Mouse (Mus musculus) midbrain, postnatal 0 days (tissue): ENCODE data around the gene Chrm5. TPM values are rescaled to one million over a fixed set of nuclear protein-coding genes. Genes with fewer than 3 reads are reported as not detected.
A peak's percentile ranks its signal among the peaks of the same experiment; 100 is the strongest.

ENCODE experiments used
- ATAC-seq: fragments of 200-750 bp; cut with Nextera tagmentation; 2 replicates; pipeline ENCODE4 v1.8.0; 2017; ENCODE audit warnings: moderate number of reproducible peaks, mild to moderate bottlenecking, moderate TSS enrichment, moderate library complexity; ENCODE audit not compliant: low FRiP score
- DNase-seq: peaks from one replicate; pipeline ENCODE4 v3.0.0-alpha.2; 2015; ENCODE audit warnings: low spot score
- H3K27ac ChIP-seq: fragments of 300-500 bp; sonication (generic); 2 replicates; pipeline ENCODE4 v1.5.1; 2014; ENCODE audit warnings: low read depth, mild to moderate bottlenecking, low read length, mixed read lengths
- H3K27me3 ChIP-seq: fragments of 300-500 bp; sonication (generic); 2 replicates; pipeline ENCODE4 v1.6.1; 2014; ENCODE audit warnings: low read length, control low read depth, mixed read lengths; ENCODE audit not compliant: insufficient read depth
- H3K36me3 ChIP-seq: fragments of 300-500 bp; sonication (generic); 2 replicates; pipeline ENCODE4 v1.6.1; 2014; ENCODE audit warnings: low read length, control low read depth, mixed read lengths; ENCODE audit not compliant: insufficient read depth
- H3K4me1 ChIP-seq: fragments of 300-500 bp; sonication (generic); 2 replicates; pipeline ENCODE4 v1.6.1; 2014; ENCODE audit warnings: mild to moderate bottlenecking, control low read depth, antibody characterized with exemption, low read length, mixed read lengths; ENCODE audit not compliant: insufficient read depth
- H3K4me2 ChIP-seq: fragments of 300-500 bp; sonication (generic); 2 replicates; pipeline ENCODE4 v1.6.1; 2014; ENCODE audit warnings: low read depth, mild to moderate bottlenecking, low read length, mixed read lengths; ENCODE audit not compliant: poor library complexity, severe bottlenecking
- H3K4me3 ChIP-seq: fragments of 300-500 bp; sonication (generic); 2 replicates; pipeline ENCODE4 v1.5.1; 2014; ENCODE audit warnings: low read depth, mild to moderate bottlenecking, low read length, moderate library complexity
- H3K9ac ChIP-seq: fragments of 300-500 bp; sonication (generic); replicated peaks from 2 replicates; pipeline ENCODE4 v1.6.1; 2014; ENCODE audit warnings: mild to moderate bottlenecking, low read length, moderate library complexity, mixed read lengths; ENCODE audit not compliant: poor library complexity, severe bottlenecking
- H3K9me3 ChIP-seq: fragments of 300-500 bp; sonication (generic); 2 replicates; pipeline ENCODE4 v1.6.1; 2016; ENCODE audit warnings: low read length, control low read depth
- CTCF ChIP-seq: IDR thresholded peaks from 2 replicates; pipeline ENCODE4 v1.5.1; 2016; ENCODE audit warnings: antibody characterized with exemption, mild to moderate bottlenecking
- WGBS: fragments of 180-500 bp; shearing (Covaris S2); extraction: QIAGEN DNeasy Blood & Tissue Kit; methylation state at CpG from one replicate; pipeline ENCODE4 v1.1.7; 2014; 5-methylcytosine and 5-hydroxymethylcytosine counted together
- polyA plus RNA-seq: library from polyadenylated mRNA; unstranded; fragments of >200 nt; fragmentation: Nextera tagmentation; extraction: Ambion mirVana; gene quantifications from 2 replicates; pipeline ENCODE4 v1.2.1, GENCODE M21; 2015
- total RNA-seq: library from RNA; depleted of rRNA; stranded (reverse); fragments of >200 nt; gene quantifications from 2 replicates; pipeline ENCODE4 v1.2.3, GENCODE M21; 2014; rRNA removed

The Chrm5 gene
- total RNA-seq (7.6 and 7.7 TPM in 2 replicates), polyA plus RNA-seq (2.7 and 3.1 TPM in 2 replicates)

DNA sequence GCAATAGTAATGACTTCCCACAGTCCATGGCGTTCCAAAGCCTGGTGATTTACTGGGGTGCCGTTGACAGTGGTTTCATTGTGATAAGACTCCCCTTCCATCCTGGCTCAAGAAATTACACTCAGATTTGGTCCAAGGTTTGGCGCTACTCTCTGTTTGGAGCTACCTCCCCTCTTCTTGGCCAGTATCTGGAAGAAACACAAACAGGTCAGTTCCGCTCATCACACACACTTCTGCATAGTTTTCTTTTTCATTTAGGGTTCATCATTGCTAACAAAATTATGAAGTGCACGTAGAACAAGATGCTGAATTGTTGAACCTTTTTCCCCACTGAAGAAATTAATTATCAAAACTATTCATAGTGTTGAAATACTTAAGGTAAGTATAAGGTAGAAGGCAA, at the start of gene Chrm5:
Chrm5 (minus strand) TSS at position 101 of the 400 bp plus-strand sequence.
- Histone ChIP-seq H3K27me3 (no peaks in the 10 kb centered on the region), H3K9me3 (no peaks in the 10 kb centered on the region), H3K9ac (no peak within 1 kb of the TSS), H3K4me2 (no peak within 1 kb of the TSS), H3K4me1 (no peaks in the 10 kb centered on the region), H3K36me3 (no peaks in the 10 kb centered on the region), H3K27ac (no peak within 1 kb of the TSS), H3K4me3 (no peak within 1 kb of the TSS)
- DNase-seq (no peak), ATAC-seq (no peak)
- 96% methylated on average over 5 of the region's 5 CpGs for WGBS
- TF ChIP-seq CTCF, result no peak

DNA sequence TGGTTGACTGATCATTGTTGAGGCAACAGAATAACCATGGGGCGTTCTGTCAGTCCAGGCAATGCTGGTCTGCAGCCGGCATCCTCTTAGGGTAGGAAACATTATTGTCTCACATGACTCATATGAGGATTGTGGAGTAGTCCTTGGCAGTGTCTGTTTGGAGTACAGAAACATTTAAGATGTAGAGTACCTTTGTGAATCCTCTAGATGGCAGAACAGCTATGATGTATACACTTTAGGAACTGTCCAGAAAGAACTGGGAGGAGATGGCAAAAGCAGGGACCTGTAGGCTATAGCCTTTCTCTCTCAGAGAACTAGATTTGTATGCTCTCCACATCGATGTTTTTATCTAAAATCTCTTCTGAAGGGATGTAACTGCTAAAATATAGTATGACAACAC, 46.4 kb upstream of the Chrm5 start:
- peak; percentile 33 for DNase-seq
- 89% methylated on average over 3 of the region's 3 CpGs for WGBS
- H3K9ac ChIP-seq, result no peak overlapping the region
- no peak overlapping the region for H3K27ac ChIP-seq
- no peaks in the 10 kb centered on the region for H3K4me1 ChIP-seq
- no peak for ATAC-seq
- no peaks in the 10 kb centered on the region for H3K36me3 ChIP-seq
- TF ChIP-seq CTCF, result peak; percentile 63
- H3K27me3 ChIP-seq, result no peaks in the 10 kb centered on the region
- H3K4me3 ChIP-seq, result no peak overlapping the region
- no peak overlapping the region for H3K4me2 ChIP-seq
- no peaks in the 10 kb centered on the region for H3K9me3 ChIP-seq

DNA sequence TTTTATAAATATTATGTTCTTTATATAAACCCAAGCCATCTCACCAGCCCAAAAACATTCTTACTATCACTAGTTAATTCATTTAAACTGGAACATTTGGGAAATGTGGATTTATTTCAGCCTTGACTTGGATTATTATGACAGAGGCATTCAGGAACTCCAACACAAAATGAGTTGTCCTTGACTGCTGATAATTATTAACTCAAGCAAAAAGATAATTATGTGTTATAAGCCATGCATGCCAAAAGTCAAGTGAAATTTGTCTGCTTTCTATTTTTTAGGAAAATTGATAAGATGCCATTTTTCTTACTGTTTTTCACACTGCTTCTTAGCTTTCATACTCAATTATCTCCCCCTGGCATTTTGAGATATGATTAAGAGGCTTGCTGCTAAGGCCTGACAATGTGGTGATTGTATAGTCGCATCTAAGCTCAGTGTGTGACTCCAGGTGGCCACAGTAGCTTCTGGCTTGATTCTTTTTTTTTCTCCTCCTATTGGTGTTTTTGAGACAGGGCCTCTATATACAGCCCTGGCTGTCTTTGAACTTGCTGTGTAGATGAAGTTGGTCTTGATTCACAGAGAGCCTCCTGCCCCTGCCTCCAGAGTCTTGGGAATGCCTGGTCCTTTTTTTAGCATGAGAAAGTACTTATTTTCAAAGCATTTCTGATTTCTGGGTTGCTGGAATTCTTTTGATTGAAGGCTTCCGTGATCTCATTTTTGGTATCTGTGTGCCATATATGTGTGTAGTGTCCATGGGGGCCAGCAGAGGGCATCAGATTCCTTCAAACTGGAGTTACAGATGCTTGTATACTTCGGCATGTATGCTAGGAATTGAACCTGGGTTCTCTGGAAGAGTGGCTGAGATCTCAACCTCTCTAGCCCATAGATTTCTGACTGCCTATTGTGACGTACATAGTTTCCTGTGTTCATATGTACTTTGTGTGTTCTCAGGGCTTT, 40.2 kb upstream of the Chrm5 start:
- Histone ChIP-seq H3K27me3 (no peaks in the 10 kb centered on the region), H3K27ac (no peak overlapping the region), H3K9ac (no peak overlapping the region), H3K9me3 (no peaks in the 10 kb centered on the region), H3K4me1 (no peaks in the 10 kb centered on the region), H3K4me2 (no peak overlapping the region), H3K36me3 (no peaks in the 10 kb centered on the region), H3K4me3 (no peak overlapping the region)
- ATAC-seq (no peak), DNase-seq (no peak)
- WGBS, result 88% methylated on average over 4 of the region's 4 CpGs
- TF ChIP-seq CTCF, result peak; percentile 31; the same call in 1 of the 2 replicates

DNA sequence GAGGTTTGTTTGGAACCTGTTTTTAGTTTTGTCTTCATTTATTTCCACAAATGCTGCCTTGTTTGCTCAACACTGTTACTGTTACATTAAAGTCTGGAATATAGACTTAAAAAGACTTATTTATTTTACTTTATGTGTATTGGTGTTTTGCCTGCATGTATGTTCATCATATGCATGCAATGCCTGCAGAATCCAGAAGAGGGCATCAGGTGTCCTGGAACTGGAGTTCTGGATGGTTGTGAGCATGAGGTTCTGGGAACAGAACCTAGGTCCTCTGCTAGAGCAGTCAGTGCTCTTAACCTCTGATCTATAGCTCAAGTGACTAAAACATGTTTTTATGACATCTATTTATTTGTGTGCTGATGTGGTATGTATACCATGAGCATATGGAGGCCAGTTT, 38.0 kb upstream of the Chrm5 start:
- Histone ChIP-seq H3K4me3 (no peak overlapping the region), H3K9me3 (no peaks in the 10 kb centered on the region), H3K4me2 (no peak overlapping the region), H3K27ac (no peak overlapping the region), H3K4me1 (no peaks in the 10 kb centered on the region), H3K9ac (no peak overlapping the region), H3K27me3 (no peaks in the 10 kb centered on the region), H3K36me3 (no peaks in the 10 kb centered on the region)
- ATAC-seq (no peak), DNase-seq (no peak)
- TF ChIP-seq CTCF, result peak; percentile 32; the same call in 1 of the 2 replicates

- Histone ChIP-seq H3K27ac (no peak overlapping the region), H3K36me3 (no peaks in the 10 kb centered on the region), H3K9ac (no peak overlapping the region), H3K9me3 (no peaks in the 10 kb centered on the region), H3K27me3 (no peaks in the 10 kb centered on the region), H3K4me3 (no peak overlapping the region), H3K4me2 (no peak overlapping the region), H3K4me1 (no peaks in the 10 kb centered on the region)
- no peak for TF ChIP-seq CTCF
- 87% methylated on average over 3 of the region's 3 CpGs for WGBS
- ATAC-seq (no peak), DNase-seq (no peak)
These were observed 36.6 kb upstream of the Chrm5 start for GRCm38 (mm10) chr2:112517218-112517617.

DNA sequence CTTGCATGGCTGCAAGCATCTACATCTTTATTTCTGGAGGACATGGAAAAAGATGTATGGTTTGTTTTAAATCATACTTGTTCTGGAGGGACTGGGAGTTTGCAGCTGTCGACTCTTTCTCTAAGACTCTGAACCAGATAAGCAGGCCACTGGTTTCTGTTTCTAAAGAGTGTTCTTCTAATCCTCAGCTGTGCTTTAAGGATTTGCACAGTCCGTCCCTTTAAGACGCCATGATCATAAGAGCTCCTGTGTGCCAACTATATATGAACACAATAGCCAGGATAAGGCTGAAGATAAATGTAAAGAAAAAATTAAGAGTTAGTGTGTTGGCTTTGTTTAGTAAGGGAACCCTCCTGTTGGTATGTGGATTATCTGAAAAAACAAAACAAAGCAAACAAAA, 36.2 kb upstream of the Chrm5 start:
- no peak for TF ChIP-seq CTCF
- ATAC-seq, result no peak
- Histone ChIP-seq H3K9ac (no peak overlapping the region), H3K4me2 (no peak overlapping the region), H3K27me3 (no peaks in the 10 kb centered on the region), H3K4me1 (no peaks in the 10 kb centered on the region), H3K9me3 (no peaks in the 10 kb centered on the region), H3K4me3 (no peak overlapping the region), H3K27ac (no peak overlapping the region), H3K36me3 (no peaks in the 10 kb centered on the region)
- 76% methylated on average over 3 of the region's 3 CpGs for WGBS
- DNase-seq, result no peak
